Mouse (Mus musculus) gonadal fat pad, adult 2 months (tissue): ENCODE data around the gene Hspbp1. TPM values are rescaled to one million over a fixed set of nuclear protein-coding genes. Genes with fewer than 3 reads are reported as not detected.

ENCODE experiments used
- DNase-seq: peaks from one replicate; pipeline ENCODE4 v3.0.0-alpha.2; 2012; ENCODE audit warnings: low read depth
- polyA plus RNA-seq: library from polyadenylated mRNA; depleted of rRNA; stranded (reverse); fragments of >200 nt; gene quantifications from 2 replicates; pipeline ENCODE4 v1.2.3, GENCODE M21; 2012; rRNA removed

Gene Hspbp1
- polyA plus RNA-seq, 1 experiment: 31.8 TPM

GRCm38 (mm10) chr7:4631031-4631430, 53.8 kb downstream of the Hspbp1 start, which contains the start of gene Tmem86b:
Gene Tmem86b, minus strand, starts transcription at chr7:4631422.
- no peak for DNase-seq

DNA sequence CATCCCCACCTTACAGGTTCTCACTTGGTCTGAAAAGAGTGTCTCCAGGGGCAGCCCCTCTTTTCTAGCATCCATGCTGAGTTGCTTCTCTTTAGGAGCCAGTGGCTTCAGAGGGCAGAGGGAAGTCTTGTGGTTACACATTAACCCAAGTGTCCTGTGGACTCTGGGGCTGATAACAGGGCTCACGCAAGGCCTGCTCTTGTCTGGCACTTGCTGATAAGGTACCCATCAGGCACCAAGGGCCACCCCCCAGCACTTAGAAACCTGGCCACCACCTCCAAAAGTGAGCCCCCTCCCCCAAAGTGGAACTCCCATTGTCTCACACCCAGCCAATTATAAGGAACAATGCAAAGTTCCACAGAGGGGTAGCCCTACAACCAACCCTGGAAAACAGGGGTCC, 54.7 kb downstream of the Hspbp1 start:
- DNase-seq: no peak

DNA sequence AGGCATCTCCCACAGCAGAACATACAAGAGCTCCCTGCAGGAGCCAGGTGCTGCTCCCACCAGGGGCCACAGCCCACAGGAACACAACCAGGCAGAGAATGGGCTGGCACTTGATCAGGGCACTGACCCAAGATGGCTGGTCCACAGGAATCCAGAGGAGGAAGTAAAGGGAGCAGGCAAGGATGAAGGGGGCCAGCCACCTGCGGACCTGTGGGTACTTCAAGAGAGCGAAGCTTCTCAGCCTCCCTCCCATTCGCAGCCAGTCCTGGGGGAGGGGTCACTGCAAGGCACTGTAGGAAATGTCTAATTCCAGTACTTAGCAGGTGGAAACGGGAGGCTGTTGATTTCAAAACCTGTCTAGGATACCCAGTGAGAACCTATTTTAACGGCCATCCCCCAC, 55.3 kb downstream of the Hspbp1 start:
- DNase-seq: no peak

DNA sequence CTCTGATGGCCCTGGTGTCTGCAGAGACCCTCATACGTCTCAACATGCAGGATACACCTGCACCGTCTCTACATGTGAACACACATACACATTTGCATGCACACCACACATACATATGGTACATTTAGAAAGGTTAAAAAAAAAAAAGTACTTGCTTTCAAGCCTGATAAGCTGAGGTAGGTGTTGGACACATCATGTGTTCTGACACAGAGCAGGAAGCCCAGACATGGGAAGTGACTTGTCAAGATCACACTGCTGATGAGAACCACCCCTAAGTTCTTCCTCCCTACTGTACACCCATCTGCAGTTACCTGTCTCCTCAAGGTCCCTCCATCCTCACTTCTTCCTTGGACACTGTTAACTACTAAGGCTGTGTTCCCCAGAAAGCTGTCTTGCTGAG, 58.9 kb downstream of the Hspbp1 start:
- no peak for DNase-seq

- no peak for DNase-seq
Observed at GRCm38 (mm10) chr7:4624343-4624742, 60.5 kb downstream of the Hspbp1 start.

- DNase-seq: no peak
Observed at GRCm38 (mm10) chr7:4623544-4624189, 61.2 kb downstream of the Hspbp1 start.

DNA sequence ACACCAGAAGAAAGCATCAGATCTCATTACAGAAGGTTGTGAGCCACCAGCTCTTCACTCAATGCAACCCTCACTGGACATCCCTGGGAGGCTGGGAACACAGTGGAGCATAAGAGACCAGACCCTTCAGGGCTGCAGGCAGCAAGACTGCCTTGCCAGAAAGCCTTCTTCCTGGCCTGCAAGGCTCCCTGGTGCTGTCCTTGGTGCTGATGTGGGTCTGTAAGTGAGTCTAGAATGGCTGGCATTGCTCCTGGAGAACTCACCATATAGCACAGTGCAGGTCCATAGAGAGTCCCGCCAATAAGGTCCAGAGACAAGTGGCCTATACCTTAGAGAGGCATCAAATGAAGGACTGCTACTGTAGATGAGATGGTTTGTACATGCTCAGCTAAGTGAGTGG, 64.9 kb downstream of the Hspbp1 start:
- no peak for DNase-seq

- DNase-seq: no peak
Observed at GRCm38 (mm10) chr7:4613740-4614403, 71.0 kb downstream of the Hspbp1 start.

GRCm38 (mm10) chr7:4612956-4613355, 71.9 kb downstream of the Hspbp1 start:
- no peak for DNase-seq

DNA sequence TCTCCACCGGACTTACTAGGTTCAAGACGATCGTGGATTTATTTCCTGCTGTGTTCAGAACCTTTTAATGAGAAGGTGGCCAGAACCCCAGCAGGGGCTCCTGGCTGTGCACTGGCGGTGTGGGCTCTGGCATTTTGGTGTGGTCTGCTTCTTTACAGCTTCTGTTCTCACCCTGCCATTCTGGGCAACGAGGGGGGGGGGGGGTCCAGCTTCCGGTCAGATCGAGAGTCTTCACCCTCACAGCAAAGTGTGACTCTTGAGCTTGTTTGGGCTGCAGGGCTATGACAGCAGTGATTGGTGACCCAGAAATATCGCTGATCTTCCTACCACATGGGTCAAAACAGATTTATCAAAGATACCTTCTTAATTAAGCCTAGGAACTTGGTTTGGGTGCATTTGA, 72.5 kb downstream of the Hspbp1 start:
- DNase-seq: no peak

DNA sequence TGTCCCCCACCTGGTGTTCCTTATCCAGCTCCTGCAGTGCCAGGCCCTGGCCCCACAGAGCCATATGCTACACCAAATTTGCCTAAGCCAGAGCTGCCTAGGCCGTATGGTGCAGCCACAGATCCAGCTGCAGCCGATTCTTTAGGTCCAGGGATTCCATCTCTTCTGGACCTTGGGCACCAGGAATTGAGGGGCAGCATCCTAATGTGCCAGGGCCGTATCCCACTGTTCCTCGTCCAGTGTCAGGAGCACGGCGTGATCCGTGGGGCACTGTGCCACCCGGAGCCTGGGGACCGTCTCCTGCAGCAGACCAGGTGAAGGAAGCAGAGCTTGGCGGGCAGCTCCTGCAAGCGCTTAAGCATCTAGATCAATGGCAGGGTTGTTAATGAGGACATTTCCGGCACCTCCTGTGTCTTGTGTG, 72.9 kb downstream of the Hspbp1 start:
- DNase-seq: no peak

DNA sequence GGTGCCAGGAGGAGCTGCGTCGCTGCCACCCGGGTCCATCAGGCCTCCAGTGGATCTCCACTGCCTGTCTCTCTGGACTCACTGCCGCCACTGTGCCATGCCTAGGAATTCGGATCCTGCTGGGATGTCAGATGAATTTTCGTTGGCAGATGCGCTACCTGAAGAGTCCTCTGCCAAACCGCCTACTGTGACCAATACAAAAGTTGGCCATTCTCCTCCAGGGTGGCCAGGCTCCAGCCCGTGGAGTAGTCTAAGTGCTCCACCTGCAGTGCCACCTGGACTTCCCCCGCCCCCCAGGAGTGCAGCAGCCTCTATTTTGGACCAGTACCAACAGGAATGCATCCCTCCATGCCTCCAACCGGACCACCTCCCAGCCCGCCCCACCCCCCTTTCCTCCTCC, 73.4 kb downstream of the Hspbp1 start:
- no peak for DNase-seq

Other genes starting within 250 kb of the Hspbp1 start
- 16.0 and 17.4 TPM in 2 replicates for gene Rdh13, start 239.4 kb downstream of the Hspbp1 start, polyA plus RNA-seq
- gene Eps8l1, start 224.4 kb downstream of the Hspbp1 start, polyA plus RNA-seq: 9.1 and 11.3 TPM in 2 replicates
- 57.8 and 59.3 TPM in 2 replicates for gene Ppp1r12c, start 183.4 kb downstream of the Hspbp1 start, polyA plus RNA-seq
- gene Tnnt1, start 168.7 kb downstream of the Hspbp1 start, polyA plus RNA-seq: 4.9 and 8.0 TPM in 2 replicates
- gene Tnni3, start 160.8 kb downstream of the Hspbp1 start, polyA plus RNA-seq: 2.5 and 5.1 TPM in 2 replicates
- gene Dnaaf3, start 152.6 kb downstream of the Hspbp1 start, polyA plus RNA-seq: 4.7 and 5.5 TPM in 2 replicates
- gene Syt5, start 137.5 kb downstream of the Hspbp1 start, polyA plus RNA-seq: 0.09 and 0.81 TPM in 2 replicates
- gene Ptprh, start 81.0 kb downstream of the Hspbp1 start, polyA plus RNA-seq: 0.05 TPM in 1 of 2 replicates, not detected in the other
- gene Tmem86b, start 53.6 kb downstream of the Hspbp1 start, polyA plus RNA-seq: 13.0 and 16.5 TPM in 2 replicates
- 120 and 134 TPM in 2 replicates for gene Ppp6r1, start 26.0 kb downstream of the Hspbp1 start, polyA plus RNA-seq
- gene Brsk1, start 5.5 kb upstream of the Hspbp1 start, polyA plus RNA-seq: 3.3 TPM in 2 replicates
- 0.89 and 1.2 TPM in 2 replicates for gene Tmem150b, start 40.2 kb upstream of the Hspbp1 start, polyA plus RNA-seq
- gene Kmt5c, start 55.0 kb upstream of the Hspbp1 start, polyA plus RNA-seq: 71.4 and 75.9 TPM in 2 replicates
- gene Cox6b2, start 68.0 kb upstream of the Hspbp1 start, polyA plus RNA-seq: 36.7 and 37.2 TPM in 2 replicates
- 0.26 and 0.80 TPM in 2 replicates for gene Fam71e2, start 86.2 kb upstream of the Hspbp1 start, polyA plus RNA-seq
- gene Il11, start 97.8 kb upstream of the Hspbp1 start, polyA plus RNA-seq: 0.34 and 0.55 TPM in 2 replicates
- 0.54 and 1.2 TPM in 2 replicates for gene Tmem190, start 97.9 kb upstream of the Hspbp1 start, polyA plus RNA-seq
- 26.4 and 45.7 TPM in 2 replicates for gene Tmem238, start 104.6 kb upstream of the Hspbp1 start, polyA plus RNA-seq
- gene Rpl28, start 107.8 kb upstream of the Hspbp1 start, polyA plus RNA-seq: 262 and 263 TPM in 2 replicates
- gene Ube2s, start 127.5 kb upstream of the Hspbp1 start, polyA plus RNA-seq: 229 and 251 TPM in 2 replicates
- gene Shisa7, start 159.6 kb upstream of the Hspbp1 start, polyA plus RNA-seq: 1.2 and 2.3 TPM in 2 replicates
- gene Isoc2b, start 185.2 kb upstream of the Hspbp1 start, polyA plus RNA-seq: 34.9 and 45.7 TPM in 2 replicates
- gene Isoc2a, start 192.1 kb upstream of the Hspbp1 start, polyA plus RNA-seq: 26.4 and 35.4 TPM in 2 replicates
- gene Gm36210, start 221.4 kb upstream of the Hspbp1 start, polyA plus RNA-seq: 0.09 TPM in 1 of 2 replicates, not detected in the other
- 6.9 and 10.2 TPM in 2 replicates for gene Zfp628, start 230.1 kb upstream of the Hspbp1 start, polyA plus RNA-seq
- gene Nat14, start 237.0 kb upstream of the Hspbp1 start, polyA plus RNA-seq: 3.6 TPM in 2 replicates
- gene Ssc5d, start 240.7 kb upstream of the Hspbp1 start, polyA plus RNA-seq: 8.5 and 12.1 TPM in 2 replicates